Mouse (Mus musculus): Measurements from ENCODE around the gene Dnajb6.
"Not testable (repeated sequence)": the region's sequence is repeated elsewhere in the genome, so short reads cannot be mapped to it uniquely, and the experiment has no call there.

Gene Dnajb6

GRCm38 (mm10) chr5:29735557-29736061, at the start of gene Dnajb6, which contains the start of gene Gm5129:
Gene Dnajb6, plus strand, starts transcription at chr5:29735688.
Gene Gm5129, minus strand, starts transcription at chr5:29735936.
- peak; percentile 98 for DNase-seq

DNA sequence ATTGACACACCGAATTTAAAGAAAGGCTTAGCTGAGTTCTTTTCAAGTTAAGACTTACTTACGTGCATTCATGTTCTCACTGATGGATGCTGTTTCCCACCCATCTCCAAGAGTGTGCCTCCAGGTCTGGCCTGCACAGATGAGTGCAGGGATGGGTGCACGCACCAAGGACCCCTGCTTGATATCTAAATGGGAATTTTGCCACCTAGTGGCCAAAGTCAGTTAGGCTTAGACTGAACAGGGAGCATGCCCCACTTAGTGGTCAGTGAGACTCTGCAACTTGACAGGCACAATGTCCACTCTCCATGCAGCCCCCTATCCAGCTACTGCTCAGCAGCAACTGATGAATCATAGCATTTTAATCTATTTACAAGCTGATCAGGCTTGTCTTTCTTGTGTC, 47.8 kb upstream of the Dnajb6 start:
- peak; percentile 59 for DNase-seq

DNA sequence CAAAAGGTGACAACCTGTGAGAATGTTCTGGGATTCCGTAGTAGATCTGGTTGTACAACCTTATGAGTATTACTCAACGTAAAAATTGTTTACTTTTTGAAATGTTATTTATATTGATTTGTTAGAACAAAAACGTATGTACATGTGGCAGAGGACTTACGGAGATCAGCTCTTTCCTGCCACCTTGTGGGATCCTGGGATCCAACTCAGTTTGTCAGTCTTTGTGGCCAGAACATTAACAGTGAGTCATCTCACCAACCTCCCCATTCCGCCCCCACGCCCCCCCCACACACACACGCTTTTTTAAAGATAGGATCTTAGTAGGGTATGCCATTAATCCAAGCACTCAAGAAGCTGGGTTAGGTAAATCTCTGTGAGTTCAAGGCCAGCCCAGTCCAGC, 47.1 kb upstream of the Dnajb6 start:
- DNase-seq, result no peak

GRCm38 (mm10) chr5:29698493-29698892, 37.0 kb upstream of the Dnajb6 start:
- no peak for DNase-seq

DNA sequence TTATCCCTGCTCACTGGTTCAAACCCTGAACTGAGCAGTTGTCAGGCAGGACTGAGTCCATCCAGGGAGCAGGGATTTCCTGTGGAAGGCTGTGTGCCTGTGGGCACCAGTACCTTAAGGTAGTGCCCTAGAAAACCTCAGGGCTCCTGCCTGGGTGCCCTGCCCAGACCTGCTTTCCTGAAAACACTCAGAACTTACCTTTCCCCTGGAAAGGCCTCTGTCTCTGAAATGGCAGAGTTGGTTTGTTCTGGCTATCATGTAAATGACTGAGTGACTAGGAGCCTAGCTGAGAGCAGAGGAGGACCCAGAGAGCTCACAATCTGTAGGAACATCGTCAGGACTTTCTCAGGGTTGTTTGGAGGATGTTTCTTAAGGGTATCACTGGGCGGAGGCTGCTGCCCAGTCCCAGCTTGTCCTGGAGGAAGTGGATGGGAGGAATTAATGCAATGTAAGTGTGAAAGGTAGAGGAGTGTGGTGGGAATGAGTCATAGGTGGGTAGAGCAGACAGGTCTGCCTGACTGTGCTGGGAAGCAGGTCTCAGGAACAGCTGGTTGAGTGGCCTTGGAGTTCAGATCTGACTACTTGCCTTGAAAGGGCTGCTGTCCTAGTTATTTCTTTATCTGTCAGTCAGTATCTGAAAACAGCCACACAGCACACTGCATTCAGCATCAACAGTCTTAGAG, 35.8 kb upstream of the Dnajb6 start:
- no peak for DNase-seq

GRCm38 (mm10) chr5:29707241-29707640, 28.2 kb upstream of the Dnajb6 start:
- DNase-seq, result no peak

GRCm38 (mm10) chr5:29708258-29708657, 27.2 kb upstream of the Dnajb6 start:
- no peak for DNase-seq

DNA sequence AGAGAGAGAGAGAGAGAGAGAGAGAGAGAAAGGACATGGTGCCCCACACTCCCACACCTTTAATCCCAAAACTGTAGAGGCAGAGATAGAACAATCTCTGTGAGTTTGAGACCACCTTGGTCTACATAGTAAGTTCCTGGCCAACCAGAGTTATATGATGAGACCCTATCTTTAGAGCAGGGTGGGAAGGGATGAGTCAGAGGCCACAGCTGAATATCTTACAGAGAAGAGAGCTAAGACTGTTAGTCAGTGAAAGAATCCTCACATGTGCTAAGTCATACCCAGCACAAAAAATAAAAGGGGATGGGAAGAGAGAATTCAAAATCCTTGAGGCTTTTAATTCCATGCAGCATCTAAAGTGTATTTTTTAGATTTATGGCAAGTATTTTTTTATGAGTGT, 23.9 kb upstream of the Dnajb6 start:
- DNase-seq, result no peak

- DNase-seq, result no peak
Measured at GRCm38 (mm10) chr5:29712906-29713305, 22.6 kb upstream of the Dnajb6 start.

DNA sequence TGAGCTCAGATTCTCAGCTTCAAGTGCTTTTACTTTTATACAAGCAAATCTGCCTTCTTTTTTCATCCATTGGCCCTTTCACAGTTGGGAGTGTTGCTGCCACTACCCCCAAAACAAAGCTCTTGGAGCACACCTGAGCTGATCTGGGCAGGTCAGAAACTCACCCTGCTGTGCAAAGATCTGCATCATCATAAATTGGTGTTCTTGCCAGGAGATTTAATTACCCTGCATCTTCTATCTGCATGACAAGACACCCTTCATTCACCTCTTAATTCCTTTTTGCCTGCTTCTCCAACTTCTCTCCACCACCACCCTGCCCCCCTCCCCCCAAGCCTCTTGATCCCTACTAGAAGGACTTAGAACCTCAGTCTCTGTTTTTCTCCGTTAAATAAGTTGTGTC, 14.3 kb upstream of the Dnajb6 start:
- DNase-seq, result no peak

- DNase-seq, result no peak
Measured at GRCm38 (mm10) chr5:29725369-29725768, 10.1 kb upstream of the Dnajb6 start.

GRCm38 (mm10) chr5:29726070-29726469, 9.4 kb upstream of the Dnajb6 start:
- DNase-seq, result not testable (repeated sequence)

DNA sequence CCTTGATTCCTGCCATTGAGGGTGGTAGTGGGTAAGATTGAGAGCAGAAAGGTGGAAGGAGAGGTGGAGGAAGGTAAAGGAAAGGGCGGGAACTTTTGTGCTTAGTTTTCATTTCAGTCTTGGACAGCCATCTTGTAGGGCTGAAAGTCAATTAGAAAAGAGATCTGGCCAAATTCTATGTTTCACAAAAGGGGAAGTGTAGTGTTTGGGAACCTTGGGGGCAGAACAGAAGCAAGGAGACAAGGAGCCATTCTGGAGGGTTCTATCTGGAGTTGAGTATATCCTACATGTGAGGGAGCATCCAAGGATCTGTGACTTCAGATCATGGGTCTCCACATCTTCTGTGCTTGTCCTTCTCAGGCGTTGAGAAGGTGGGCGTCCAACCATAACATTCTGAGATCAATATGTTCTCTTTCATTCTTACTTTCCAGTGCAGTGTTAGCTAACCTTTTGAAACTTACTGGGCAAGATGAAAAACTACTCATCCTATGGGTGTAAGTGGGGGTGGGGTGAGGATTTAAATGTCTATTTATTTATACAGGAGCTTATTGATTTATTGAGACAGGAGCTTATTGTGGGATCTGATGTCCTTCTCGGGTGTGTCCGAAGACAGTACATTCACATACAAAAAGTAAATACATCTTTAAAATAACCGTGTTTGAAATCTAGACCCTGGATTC, 517 bp upstream of the Dnajb6 start:
- peak; percentile 16 for DNase-seq

DNA sequence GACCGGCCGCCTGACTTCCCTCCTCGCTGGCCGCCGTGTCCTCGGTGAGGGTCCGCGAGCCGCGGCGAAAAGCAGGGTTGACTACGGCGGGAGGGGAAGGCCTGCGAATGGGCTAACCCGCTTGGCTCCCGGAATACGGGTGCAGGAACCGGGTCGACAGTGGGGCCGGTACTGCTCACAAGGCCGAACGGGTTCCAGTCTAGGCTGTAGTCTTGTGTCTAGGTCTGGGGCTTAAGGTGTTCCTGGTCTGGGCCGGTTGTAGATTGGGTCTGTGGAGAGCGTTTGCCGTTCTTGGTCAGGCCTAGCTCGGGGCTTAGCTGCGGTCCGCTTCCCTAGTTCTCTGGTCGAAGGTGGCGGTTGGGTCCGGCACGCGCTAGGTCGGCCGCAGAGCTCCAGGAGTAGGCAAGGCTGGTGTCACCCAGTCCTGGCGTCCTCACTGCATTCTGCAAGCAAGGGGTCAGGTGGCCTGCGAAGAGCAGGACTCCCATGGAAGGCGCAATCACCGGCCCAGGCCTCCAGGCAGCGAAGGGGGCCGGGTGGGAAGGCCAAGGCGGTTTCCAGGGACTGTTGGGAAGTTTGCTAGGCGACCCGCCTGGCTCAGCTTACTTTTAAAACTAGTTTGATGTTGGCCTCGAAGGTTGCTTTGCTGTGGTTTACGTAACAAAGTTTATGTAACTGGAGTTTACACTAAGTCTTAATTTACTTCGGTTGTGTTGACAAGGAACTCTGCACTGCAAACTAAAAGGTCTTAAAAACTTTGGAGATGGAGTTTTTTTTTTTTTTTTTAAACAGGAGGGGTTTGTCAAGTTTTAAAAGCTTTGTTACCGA, 799 bp downstream of the Dnajb6 start:
- peak; percentile 66 for DNase-seq

DNA sequence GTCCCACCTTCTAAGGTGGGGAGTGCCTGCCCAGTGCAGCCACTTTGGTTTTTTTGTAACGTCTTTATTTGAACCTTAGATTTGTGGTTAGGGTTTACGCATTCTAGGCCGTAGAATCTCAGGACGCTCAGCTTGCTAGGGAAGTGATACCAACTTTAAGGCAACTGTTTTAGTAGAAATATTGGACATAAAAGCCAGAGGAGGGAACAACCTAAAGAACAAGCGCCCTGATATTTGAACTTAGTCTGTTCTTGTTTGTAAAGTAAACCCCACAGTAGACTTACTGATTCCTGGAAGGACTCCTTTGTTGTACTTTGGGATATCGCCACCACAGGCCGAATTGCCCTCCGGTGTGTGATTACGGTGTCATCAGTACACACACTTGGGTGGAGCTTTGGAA, 1.5 kb downstream of the Dnajb6 start:
- peak; percentile 12 for DNase-seq

GRCm38 (mm10) chr5:29737471-29737870, 2.0 kb downstream of the Dnajb6 start:
- peak; percentile 7 for DNase-seq

DNA sequence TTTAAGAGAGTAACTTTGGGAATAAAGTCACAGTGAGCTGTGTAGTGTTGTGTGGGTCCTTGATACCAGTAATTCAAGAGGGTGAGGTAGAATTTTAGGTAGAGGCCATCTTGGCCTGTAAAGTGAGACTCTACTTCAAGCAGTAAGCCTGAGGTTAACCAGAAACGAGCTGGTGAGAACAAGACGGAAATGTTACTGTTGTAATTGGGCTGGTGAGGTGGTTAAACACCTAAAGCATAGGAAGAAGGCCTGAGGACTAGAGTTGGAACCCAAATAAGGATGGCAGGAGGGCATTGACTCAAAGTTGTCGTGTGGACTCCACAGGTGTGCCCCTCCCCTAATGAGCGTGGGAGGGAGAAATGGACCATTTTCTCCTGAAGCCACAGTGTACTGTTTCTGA, 2.6 kb downstream of the Dnajb6 start:
- DNase-seq, result no peak

DNA sequence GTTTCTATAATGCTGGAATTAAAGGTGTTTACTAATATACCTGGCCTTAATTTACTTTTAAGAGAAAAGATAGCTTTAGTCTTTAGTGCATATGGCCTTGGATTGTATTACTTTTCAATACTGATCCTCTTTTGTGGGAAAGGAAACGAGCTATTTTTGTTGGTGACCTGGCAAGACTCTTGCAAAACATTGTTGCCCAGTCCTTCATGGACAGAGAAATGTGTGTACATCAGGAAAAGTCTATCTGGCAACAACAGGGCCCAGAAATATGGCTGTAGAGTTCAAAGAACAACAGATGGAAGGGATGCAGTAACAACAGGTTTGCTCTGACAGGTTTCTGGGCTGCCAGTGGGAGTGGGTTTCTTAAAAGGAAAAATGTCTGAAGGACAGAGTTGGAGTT, 5.2 kb downstream of the Dnajb6 start:
- no peak for DNase-seq

GRCm38 (mm10) chr5:29741093-29741492, 5.6 kb downstream of the Dnajb6 start:
- no peak for DNase-seq

- no peak for DNase-seq
Measured at GRCm38 (mm10) chr5:29747661-29748060, 12.2 kb downstream of the Dnajb6 start.

DNA sequence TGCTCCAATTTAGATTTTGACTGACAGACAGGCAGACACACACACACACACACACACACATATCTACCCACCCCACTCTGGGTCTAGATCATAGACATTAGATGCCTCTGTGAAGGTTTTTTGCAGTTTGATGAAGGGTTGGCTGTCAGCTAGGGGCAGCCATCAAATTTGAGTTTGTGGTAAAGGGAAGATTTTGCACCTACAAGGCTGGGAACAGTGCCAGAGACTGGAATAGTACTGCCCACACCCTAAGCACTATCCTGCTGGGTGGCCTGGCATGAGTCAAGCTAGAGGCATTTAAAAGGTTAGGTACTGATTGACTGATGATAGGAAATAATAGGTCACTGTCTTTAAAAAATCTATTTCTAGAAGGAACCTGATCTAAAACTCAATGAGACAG, 15.8 kb downstream of the Dnajb6 start:
- DNase-seq, result no peak

DNA sequence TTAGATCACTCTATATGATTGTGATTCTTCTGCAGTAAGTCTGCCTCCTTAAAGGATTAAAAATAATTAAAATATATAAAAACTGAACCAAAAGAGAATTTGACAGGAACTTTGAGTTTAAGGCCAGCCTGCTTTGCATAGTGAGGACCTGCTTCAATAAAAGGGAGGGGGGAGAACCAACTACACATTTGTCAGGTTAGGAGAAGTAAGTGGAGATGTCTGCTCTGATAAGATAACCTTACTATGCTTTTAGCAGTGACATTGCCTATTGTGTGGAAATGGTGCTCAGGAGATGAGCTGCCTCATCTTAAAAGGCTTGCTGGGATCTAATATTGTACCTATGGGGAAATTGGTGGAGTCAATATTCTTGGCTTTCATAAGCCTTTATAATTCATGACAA, 17.4 kb downstream of the Dnajb6 start:
- no peak for DNase-seq

DNA sequence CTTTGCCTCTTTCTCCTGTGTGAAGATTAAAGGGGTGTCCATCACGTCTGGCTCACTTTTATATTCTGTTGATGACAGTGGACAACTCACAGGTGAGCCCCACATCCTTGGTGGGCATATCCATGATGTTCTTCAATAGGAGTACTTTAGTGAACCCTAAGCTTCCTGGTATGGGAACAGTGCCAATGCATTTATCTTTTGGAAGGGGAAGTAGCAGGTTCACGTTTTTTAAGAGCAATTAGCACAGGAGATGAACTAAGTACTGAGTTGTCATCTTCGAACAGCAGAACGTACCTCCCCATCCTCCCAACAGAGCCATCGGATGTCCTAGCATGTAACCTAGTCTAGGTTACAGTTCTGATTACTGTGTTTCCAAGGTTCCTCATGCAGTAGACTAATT, 23.8 kb downstream of the Dnajb6 start:
- no peak for DNase-seq

GRCm38 (mm10) chr5:29770935-29771334, 35.4 kb downstream of the Dnajb6 start:
- no peak for DNase-seq
